Mouse (Mus musculus): ENCODE results near the gene S100a6. TPM values are rescaled to one million over a fixed set of nuclear protein-coding genes. Genes with fewer than 3 reads are reported as not detected.

S100a6 gene
- polyA plus RNA-seq (2016; fragmentation: Nextera tagmentation; extraction: Ambion mirVana), result 37.8 and 42.0 TPM in 2 replicates

DNA sequence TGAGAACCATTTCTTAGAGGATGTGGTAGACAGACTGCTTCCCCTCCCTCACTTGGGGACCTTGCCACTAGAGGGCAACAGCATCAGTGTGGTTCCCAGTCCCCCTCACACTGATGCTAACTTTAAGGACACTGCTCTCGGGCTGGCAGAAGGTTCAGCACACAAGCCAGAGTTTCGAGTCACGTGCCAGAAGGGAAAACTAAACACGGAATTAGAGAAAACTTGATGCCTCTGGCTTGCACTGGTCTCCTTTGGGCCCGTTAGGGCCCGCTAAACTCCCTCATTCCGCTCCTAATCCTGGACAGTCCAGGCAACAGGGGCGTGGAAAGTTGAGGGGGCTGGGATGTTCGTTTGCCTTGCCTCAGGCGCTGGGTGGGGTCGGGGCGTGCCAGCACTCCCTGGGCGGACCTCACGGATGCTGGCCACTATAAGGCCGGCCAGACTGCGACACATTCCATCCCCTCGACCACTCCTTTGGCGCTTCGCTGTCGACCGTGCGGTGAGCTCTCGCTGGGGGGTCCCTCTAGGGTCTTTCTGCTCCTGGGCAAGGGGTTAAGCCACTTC lies at the start of gene S100a6:
S100a6 (plus strand) TSS at position 155 of the 564 bp plus-strand sequence.
- H3K9me3 ChIP-seq, result no peaks in the 10 kb centered on the region
- under 1% methylated on average over 23 of the region's 23 CpGs for WGBS
- ATAC-seq (ENCODE audit: insufficient number of reproducible peaks, insufficient read depth, low FRiP score, low TSS enrichment), result peak; percentile 49; the same call in 1 of the 2 replicates
- H3K9ac ChIP-seq, result peak within 1 kb of the TSS; percentile 31
- peak within 1 kb of the TSS; percentile 31 for H3K4me3 ChIP-seq
- H3K36me3 ChIP-seq, result no peaks in the 10 kb centered on the region
- H3K4me2 ChIP-seq (replicated peaks), result peak within 1 kb of the TSS; percentile 60
- peaks cover 2% of the 10 kb centered on the region; the same call in 1 of the 2 replicates for H3K27me3 ChIP-seq
- H3K27ac ChIP-seq, result no peak within 1 kb of the TSS
- peaks cover 23% of the 10 kb centered on the region; the same call in 1 of the 2 replicates for H3K4me1 ChIP-seq

DNA sequence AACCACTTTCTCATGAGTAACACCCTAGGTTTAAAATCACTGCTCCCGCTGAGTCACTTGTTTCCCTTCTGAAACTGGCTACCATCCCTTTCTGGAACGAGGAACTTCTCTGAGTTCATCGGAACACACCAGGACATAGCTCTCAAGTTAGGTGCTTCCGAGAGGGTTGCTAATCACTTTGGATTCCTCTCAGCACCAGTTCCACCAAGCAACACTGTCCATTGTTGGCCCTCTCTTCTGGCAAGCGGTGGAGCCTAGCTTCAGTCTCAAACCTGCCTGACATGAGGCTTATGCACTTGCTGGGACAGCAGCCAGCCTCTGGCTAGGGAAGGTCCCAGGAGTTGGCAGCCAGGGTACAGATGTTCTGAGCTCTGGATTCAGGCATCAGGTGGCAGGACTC lies 38.0 kb upstream of the S100a6 start:
- Histone ChIP-seq H3K4me1 (no peaks in the 10 kb centered on the region), H3K4me3 (no peak overlapping the region), H3K27me3 (no peaks in the 10 kb centered on the region), H3K9ac (no peak overlapping the region), H3K4me2 (replicated peaks) (no peak overlapping the region), H3K36me3 (no peaks in the 10 kb centered on the region), H3K27ac (no peak overlapping the region), H3K9me3 (no peaks in the 10 kb centered on the region)
- ATAC-seq (ENCODE audit: insufficient number of reproducible peaks, insufficient read depth, low FRiP score, low TSS enrichment), result no peak
- WGBS, result 84% methylated on average over 5 of the region's 5 CpGs

DNA sequence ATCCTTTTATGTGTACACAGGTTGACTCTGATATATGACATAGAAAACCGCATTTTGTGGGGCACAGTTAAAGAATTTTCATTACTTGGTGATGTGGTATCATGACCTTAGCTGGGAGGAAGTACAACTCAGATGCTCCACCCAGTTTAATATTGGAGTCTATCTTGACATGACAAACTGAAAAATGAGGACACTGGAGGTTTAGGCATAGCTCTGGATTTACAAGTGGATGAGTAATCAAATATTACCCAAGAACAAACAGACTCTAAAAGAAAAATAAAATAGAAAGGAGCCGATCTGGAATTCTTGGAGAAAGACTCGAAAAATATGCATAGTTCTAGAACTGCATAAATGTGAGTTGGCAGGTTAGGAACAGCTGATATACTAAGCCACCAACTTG lies 37.4 kb upstream of the S100a6 start:
- Histone ChIP-seq H3K27me3 (no peaks in the 10 kb centered on the region), H3K9ac (no peak overlapping the region), H3K4me1 (no peaks in the 10 kb centered on the region), H3K36me3 (no peaks in the 10 kb centered on the region), H3K9me3 (no peaks in the 10 kb centered on the region), H3K27ac (no peak overlapping the region), H3K4me3 (no peak overlapping the region), H3K4me2 (replicated peaks) (no peak overlapping the region)
- 85% methylated on average over 3 of the region's 3 CpGs for WGBS
- no peak for ATAC-seq (ENCODE audit: insufficient number of reproducible peaks, insufficient read depth, low FRiP score, low TSS enrichment)

DNA sequence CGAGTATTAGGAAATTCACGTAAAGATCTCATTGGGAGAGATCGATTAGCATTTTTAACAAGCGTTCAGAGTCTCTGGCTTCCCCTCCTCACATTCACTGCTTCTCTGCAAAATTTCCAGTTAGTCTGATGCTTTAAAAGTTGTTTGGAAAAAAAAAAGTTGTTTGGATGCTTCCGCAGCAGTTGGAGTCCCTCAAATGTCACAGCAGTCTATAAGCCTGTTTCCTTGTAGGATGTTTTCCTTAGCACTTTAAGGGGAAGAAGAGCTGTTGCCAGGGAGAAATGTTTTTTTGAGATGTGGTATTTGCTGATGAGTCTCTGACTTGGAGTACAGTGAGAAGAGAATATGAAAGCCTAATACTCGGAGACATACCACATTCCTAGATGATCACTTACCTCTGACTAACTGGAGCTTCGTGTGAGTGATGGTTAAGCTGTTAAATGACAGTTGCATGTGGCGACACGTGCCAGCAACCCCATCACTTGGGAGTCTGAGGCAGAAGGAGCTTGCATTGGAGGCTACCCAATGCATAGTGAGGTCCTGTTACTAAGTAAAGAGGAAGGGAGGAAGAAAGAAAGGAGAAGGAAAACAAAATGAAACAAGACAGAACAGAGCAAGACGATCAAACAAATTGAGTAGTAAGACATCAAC lies 36.2 kb upstream of the S100a6 start:
- H3K4me2 ChIP-seq (replicated peaks), result no peak overlapping the region
- no peak for ATAC-seq (ENCODE audit: insufficient number of reproducible peaks, insufficient read depth, low FRiP score, low TSS enrichment)
- H3K9me3 ChIP-seq, result no peaks in the 10 kb centered on the region
- no peaks in the 10 kb centered on the region for H3K36me3 ChIP-seq
- no peaks in the 10 kb centered on the region for H3K27me3 ChIP-seq
- H3K27ac ChIP-seq, result no peak overlapping the region
- H3K4me3 ChIP-seq, result no peak overlapping the region
- WGBS, result 73% methylated on average over 10 of the region's 10 CpGs
- no peak overlapping the region for H3K9ac ChIP-seq
- H3K4me1 ChIP-seq, result no peaks in the 10 kb centered on the region

DNA sequence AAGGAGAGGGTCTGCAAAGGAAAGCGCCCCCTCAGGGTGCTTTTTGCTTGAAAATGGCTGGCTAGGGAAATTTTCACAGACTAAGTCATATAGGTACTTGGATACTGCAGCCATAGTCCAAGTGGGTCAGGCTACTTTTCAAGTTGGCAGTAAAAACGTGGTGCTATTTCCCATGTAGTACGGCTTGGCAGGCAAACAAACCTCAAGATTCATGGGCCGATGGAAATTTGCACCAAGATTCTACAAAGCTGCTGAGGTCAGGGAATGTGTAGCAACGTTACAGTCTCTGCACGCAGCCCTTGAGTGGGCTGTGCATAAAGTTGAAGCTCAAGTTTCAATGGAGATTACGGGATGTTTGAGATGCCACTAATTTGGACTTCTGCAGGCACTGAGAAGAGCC lies 33.2 kb upstream of the S100a6 start:
- ATAC-seq (ENCODE audit: insufficient number of reproducible peaks, insufficient read depth, low FRiP score, low TSS enrichment), result no peak
- no peak overlapping the region for H3K4me2 ChIP-seq (replicated peaks)

DNA sequence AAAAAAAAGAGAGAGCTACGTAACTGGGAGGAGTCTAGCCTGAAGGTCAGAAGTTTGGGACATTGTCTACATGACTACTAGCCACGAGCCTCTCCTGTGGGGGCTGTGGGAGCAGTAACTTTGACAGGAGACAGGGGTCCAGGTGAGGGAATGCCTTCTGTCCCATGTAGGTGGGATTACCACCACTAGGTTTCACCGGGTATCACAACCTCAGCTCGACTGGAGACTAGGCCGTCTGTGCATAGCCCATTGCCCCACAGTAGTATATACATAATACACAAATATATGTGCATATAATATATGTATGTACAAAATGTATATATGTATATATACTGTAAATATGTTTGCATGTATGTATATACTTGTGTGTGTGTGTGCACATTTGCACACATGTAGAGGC lies 31.5 kb upstream of the S100a6 start:
- no peak for ATAC-seq (ENCODE audit: insufficient number of reproducible peaks, insufficient read depth, low FRiP score, low TSS enrichment)
- no peak overlapping the region for H3K27ac ChIP-seq
- no peak overlapping the region for H3K4me3 ChIP-seq
- H3K4me2 ChIP-seq (replicated peaks), result no peak overlapping the region
- no peaks in the 10 kb centered on the region for H3K9me3 ChIP-seq
- H3K4me1 ChIP-seq, result no peaks in the 10 kb centered on the region
- 91% methylated on average over 5 of the region's 5 CpGs for WGBS
- H3K36me3 ChIP-seq, result no peaks in the 10 kb centered on the region
- H3K27me3 ChIP-seq, result no peaks in the 10 kb centered on the region
- no peak overlapping the region for H3K9ac ChIP-seq

More for the DNA sequence above, 33.2 kb upstream of the S100a6 start:
- Histone ChIP-seq H3K9ac (no peak overlapping the region), H3K4me1 (no peaks in the 10 kb centered on the region), H3K9me3 (no peaks in the 10 kb centered on the region), H3K27ac (no peak overlapping the region), H3K27me3 (no peaks in the 10 kb centered on the region), H3K4me3 (no peak overlapping the region), H3K36me3 (no peaks in the 10 kb centered on the region)
- 55% methylated on average over 7 of the region's 7 CpGs for WGBS

DNA sequence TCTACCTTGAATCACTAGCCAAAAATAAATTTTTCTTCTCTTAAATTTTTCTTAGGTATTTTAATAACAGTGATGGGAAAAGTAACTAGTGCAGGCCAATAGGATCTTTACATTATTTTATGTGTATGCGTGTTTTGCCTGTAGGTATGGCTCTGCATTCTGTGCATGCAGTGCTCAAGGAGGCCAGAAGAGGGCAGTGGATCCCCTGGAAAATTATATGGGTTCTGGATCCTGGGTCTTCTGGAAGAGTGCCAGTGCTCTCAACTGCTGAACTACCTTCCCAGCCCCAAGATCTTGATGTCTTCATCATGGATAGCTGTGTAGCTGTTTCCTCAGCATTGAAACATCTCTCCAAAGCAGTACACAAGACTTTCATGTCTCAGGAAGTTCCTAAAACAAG lies 30.5 kb upstream of the S100a6 start:
- Histone ChIP-seq H3K9me3 (no peaks in the 10 kb centered on the region), H3K36me3 (no peaks in the 10 kb centered on the region), H3K27ac (no peak overlapping the region), H3K27me3 (no peaks in the 10 kb centered on the region), H3K4me2 (replicated peaks) (no peak overlapping the region), H3K9ac (no peak overlapping the region), H3K4me3 (no peak overlapping the region), H3K4me1 (no peaks in the 10 kb centered on the region)
- WGBS, result 92% methylated on average over 1 of the region's 1 CpGs
- ATAC-seq (ENCODE audit: insufficient number of reproducible peaks, insufficient read depth, low FRiP score, low TSS enrichment), result no peak

DNA sequence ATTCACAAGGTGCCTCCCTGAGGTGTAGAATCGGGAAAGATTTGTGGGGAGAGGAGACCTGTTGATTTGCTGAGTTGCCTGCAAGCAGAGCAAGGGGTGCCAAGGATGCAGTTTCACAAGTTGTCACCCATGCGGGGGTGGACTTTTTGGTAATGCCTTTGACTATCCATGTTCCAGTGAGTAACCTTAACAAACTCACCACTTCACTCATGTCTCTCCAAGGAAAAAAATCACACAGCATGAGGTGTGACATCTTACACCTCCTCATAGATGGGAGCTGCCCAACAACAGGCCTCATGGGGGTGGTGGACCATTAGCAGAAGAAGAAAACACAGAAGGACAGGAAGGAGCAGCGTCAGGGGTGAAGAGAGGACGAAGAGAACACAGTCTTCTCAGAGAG lies 30.1 kb upstream of the S100a6 start:
- Histone ChIP-seq H3K9me3 (no peaks in the 10 kb centered on the region), H3K27ac (no peak overlapping the region), H3K27me3 (no peaks in the 10 kb centered on the region), H3K36me3 (no peaks in the 10 kb centered on the region), H3K4me2 (replicated peaks) (no peak overlapping the region), H3K9ac (no peak overlapping the region), H3K4me1 (no peaks in the 10 kb centered on the region), H3K4me3 (no peak overlapping the region)
- WGBS, result 92% methylated on average over 4 of the region's 4 CpGs
- no peak for ATAC-seq (ENCODE audit: insufficient number of reproducible peaks, insufficient read depth, low FRiP score, low TSS enrichment)

DNA sequence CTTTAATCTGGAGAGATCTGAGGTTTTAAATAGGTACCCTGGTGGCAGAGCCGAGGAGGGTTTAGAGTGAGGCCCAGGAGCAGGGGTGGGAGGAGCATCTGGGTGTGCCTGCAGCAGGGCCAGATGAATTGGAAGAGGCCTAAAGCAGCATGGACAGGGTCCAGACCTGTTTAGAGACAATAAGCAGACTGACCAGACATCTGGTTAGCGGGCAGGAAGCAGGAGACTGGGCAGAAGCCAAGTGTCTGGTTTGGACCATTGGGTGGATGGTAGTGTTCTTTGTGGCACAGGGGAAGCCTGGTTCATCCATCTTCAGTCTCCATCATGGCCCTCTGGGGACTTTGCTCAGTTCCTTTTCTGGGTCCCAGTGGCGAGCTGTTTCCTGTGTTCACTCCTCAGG lies 28.8 kb upstream of the S100a6 start:
- Histone ChIP-seq H3K27me3 (no peaks in the 10 kb centered on the region), H3K9me3 (no peaks in the 10 kb centered on the region), H3K9ac (no peak overlapping the region), H3K36me3 (no peaks in the 10 kb centered on the region), H3K4me1 (no peaks in the 10 kb centered on the region), H3K4me2 (replicated peaks) (no peak overlapping the region), H3K27ac (no peak overlapping the region), H3K4me3 (no peak overlapping the region)
- no peak for ATAC-seq (ENCODE audit: insufficient number of reproducible peaks, insufficient read depth, low FRiP score, low TSS enrichment)
- 48% methylated on average over 3 of the region's 3 CpGs for WGBS

DNA sequence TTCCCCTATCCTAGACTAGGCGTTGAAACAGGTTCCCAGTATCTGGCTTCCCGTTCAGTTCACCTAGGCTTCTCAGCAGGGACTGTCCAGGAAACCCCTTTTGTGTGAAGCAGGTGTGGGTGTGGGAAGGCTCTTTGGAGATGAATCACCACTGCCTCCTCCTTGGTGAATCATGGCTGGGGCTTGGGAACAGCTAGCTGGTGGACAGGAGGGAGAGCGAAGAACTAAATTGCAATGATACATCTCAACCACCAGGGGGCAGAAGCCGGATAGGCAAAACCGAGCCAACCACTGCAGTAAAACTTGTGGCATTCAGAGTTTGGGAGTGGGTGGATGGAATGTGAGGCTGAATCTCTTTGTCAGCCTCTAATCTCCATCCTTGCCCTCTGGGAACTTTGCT lies 27.1 kb upstream of the S100a6 start:
- H3K9me3 ChIP-seq, result no peaks in the 10 kb centered on the region

DNA sequence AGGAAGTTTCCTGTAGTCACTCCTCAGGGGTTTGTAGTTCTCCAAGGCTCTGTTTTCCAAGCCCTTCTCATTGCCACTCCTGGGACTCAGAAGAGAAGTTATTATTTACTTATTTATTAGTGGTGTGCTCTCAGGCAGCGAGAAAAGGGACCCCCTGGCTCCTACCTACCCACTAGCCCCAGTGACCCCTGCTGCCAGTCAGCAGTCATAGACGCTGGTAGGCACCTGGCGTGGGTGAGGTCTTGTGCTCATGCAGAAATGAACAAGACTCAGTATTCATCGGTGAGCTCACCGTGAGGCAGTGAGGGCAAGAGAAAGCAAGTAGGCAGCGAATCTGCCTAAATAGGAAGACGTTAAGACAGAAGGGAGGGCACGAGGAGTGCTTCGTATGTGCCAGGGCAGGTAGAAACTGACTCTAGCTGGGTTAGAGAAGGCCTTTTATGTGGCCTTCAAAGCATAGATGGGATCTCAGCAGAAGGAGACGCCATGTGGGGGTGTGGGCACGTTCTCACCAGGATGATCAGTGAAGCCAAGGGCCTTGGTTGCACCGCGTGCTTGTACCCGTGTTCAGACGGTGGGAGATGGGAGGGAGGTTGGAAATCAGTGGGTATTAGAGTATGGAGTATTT lies 26.6 kb upstream of the S100a6 start:
- no peaks in the 10 kb centered on the region for H3K9me3 ChIP-seq
- H3K27ac ChIP-seq, result no peak overlapping the region
- no peaks in the 10 kb centered on the region for H3K36me3 ChIP-seq
- no peak overlapping the region for H3K9ac ChIP-seq
- no peak for ATAC-seq (ENCODE audit: insufficient number of reproducible peaks, insufficient read depth, low FRiP score, low TSS enrichment)
- H3K4me1 ChIP-seq, result no peaks in the 10 kb centered on the region
- 83% methylated on average over 15 of the region's 15 CpGs for WGBS
- H3K4me2 ChIP-seq (replicated peaks), result no peak overlapping the region
- no peak overlapping the region for H3K4me3 ChIP-seq
- H3K27me3 ChIP-seq, result no peaks in the 10 kb centered on the region

More for the DNA sequence above, 27.1 kb upstream of the S100a6 start:
- H3K27ac ChIP-seq, result no peak overlapping the region
- no peak overlapping the region for H3K4me3 ChIP-seq
- H3K27me3 ChIP-seq, result no peaks in the 10 kb centered on the region
- 33% methylated on average over 5 of the region's 5 CpGs for WGBS
- H3K9ac ChIP-seq, result no peak overlapping the region
- no peaks in the 10 kb centered on the region for H3K4me1 ChIP-seq
- H3K4me2 ChIP-seq (replicated peaks), result no peak overlapping the region
- H3K36me3 ChIP-seq, result no peaks in the 10 kb centered on the region
- no peak for ATAC-seq (ENCODE audit: insufficient number of reproducible peaks, insufficient read depth, low FRiP score, low TSS enrichment)

DNA sequence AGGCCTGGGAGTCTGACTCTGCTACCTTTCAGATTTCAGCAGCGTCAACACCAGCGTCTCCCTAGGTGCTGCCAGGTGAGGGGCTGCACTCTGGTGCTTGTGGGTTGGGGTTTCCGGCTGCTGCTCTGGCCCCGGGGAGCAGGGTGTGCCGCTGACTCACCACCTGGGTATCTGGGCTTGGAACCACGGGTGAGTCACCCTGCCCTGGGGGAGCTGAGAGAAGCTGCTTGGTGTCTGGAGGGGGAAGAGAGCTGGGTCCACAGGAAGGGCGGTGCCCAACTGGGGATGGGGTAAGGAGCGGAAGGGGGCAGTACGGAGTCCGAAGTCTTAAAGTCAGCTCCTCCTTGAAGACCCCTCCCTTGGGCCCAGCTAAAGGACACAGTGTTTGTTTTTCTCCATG lies 25.8 kb upstream of the S100a6 start:
- H3K36me3 ChIP-seq, result no peaks in the 10 kb centered on the region
- H3K9me3 ChIP-seq, result no peaks in the 10 kb centered on the region
- no peaks in the 10 kb centered on the region for H3K4me1 ChIP-seq
- no peak overlapping the region for H3K4me3 ChIP-seq
- H3K27me3 ChIP-seq, result no peaks in the 10 kb centered on the region
- no peak overlapping the region for H3K4me2 ChIP-seq (replicated peaks)
- ATAC-seq (ENCODE audit: insufficient number of reproducible peaks, insufficient read depth, low FRiP score, low TSS enrichment), result no peak
- 67% methylated on average over 10 of the region's 10 CpGs for WGBS
- no peak overlapping the region for H3K27ac ChIP-seq
- no peak overlapping the region for H3K9ac ChIP-seq
